Mouse (Mus musculus) CH12.LX (cell line): Measurements from ENCODE around the gene Sept12.

Experiments used
- POLR2A ChIP-seq: IDR thresholded peaks from 2 replicates; pipeline ENCODE4 v1.6.1; 2011; ENCODE audit warnings: low read depth, mild to moderate bottlenecking, improper control_type of control experiment, low read length
- USF1 ChIP-seq: IDR thresholded peaks from 2 replicates; pipeline ENCODE4 v1.6.1; 2014; ENCODE audit warnings: low read depth, mild to moderate bottlenecking, inconsistent platforms, low read length, improper control_type of control experiment
- ZC3H11A ChIP-seq: IDR thresholded peaks from 2 replicates; pipeline ENCODE4 v1.6.1; 2012; ENCODE audit warnings: low read depth, mild to moderate bottlenecking, inconsistent platforms, low read length, improper control_type of control experiment

- TF ChIP-seq POLR2A (no peak), ZC3H11A (no peak), USF1 (no peak)
Observed at GRCm38 (mm10) chr16:5012036-5013005, 14.7 kb upstream of the Sept12 start.
